Mouse (Mus musculus) lung, postnatal 25 days (tissue): Measurements from ENCODE around the gene Rnaseh2b.

Source experiments
- DNase-seq: peaks from one replicate; pipeline ENCODE4 v3.0.0; 2022; ENCODE audit warnings: low spot score

The Rnaseh2b gene

DNA sequence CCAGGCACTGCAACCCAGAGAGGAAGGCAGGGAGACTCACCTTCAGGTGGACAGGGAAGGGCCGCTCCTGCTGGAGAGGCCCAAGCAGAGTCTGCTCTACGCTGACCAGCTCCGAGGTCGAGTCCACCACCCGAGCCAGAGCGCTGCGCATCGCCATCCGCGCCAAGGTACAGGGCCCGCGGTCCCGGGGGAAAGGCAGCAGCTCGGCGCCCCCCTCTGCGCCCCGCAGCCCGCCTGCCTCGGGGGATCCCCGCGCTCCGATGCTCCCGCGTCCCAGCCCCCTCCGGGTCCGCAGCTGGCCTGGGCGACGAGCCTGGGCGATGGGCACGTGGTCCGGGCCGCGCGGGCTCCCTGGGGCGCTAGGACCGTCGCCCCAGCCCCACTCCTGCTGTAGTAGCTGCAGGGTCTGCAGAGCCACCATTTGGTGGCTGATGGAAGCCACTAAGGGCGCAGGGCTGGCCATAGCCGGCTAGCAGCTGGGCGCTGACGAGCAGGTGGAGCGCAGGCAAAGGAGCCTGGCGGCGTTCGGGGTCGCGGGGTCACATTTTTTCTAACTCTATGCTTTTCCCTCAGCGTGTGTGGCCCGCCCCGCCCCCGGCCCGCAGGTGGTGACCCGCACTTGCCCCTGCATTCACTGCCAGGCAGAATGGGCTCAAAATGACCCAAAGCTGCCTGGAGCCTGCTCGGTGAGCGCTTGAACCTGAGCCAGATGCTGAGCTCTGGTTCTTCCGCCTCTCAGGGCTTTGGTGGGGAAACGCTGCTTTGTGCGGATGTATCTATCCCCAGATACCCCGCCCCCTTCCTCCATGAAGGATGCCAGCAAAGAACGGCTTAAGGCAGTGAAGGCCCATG, at the start of gene Rnaseh2b, which contains the start of gene Dleu7:
TSS of gene Rnaseh2b (plus strand) at position 102 of the 852 bp plus-strand sequence.
TSS of gene Dleu7 (minus strand) at position 560 of the 852 bp plus-strand sequence.
- no peak for DNase-seq

DNA sequence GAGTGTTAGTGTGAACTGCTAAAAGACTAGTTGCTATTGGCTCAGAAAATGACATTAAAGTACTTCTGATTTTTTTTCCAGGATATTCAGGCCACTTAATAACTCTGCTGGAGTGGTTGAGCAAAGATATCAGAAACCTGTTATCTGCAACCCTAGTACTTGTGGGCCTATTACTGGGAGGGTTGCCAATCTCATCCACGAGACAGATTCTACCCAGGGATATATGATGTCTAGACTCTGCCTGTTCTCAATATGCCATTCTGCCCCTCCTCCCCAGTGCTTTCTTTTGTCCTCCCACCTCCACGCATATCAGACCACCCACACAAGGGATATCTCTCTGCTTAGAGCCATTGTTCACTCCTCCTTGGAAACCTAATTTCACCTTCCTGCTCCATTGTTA, 48.9 kb upstream of the Rnaseh2b start:
- DNase-seq = no peak

DNA sequence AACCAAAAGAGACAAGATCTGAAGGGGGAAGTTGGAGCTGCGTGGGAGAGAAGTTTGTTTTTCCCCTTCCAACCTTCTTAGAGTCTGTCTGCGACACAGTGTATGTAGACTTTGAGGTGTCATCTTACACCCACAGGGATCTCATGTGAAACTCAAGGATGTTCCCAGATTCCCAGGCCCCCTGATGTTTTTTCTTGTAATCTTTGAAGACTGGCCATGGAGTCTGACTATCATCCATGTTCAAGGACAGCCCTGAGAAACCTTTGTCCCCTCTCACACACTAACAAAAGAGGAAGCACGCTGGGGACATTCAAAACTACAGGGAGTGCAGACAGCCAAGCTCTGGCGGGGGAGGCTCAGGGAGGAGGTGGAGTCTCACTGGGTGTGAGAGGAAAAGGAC, 46.8 kb upstream of the Rnaseh2b start:
- no peak for DNase-seq

DNA sequence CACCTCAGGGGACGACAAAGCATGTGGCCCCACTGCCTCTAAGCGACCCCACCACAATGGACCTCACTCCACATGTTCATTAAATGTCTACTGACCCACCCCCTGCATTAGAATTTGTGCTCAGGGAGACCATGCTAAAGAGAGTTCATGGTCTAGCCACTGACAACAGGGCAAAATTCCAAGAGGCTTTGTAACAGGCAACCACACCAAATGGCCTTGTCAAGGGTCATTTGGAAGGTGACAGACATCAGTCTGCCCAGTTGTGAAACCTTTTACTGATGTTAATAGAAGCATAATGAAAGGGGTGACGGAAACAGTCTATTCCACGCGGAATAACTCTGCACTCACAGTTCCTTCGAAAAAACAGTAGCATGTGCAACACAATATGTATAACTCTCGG, 44.0 kb upstream of the Rnaseh2b start:
- DNase-seq = no peak

DNA sequence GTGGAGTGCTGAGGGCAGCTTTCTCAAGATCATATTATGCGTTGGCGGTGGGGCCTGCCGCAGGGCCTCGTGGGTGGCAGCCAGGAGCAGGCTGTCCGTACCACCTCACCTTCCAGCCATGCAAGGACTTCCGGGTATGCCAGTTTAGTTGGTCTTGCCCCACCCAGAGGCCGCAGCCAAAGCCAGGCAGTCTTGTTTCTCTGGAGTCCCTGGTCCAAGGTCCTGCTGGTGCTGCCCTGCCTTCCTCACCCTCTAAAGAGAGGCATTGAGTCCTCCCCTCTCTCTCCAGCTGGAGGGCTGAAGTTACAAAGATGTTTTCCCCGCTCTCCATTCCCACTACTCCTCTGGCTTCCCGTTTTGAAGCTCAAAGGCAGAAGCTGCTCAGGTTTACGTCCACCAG, 43.6 kb upstream of the Rnaseh2b start:
- DNase-seq = no peak

DNA sequence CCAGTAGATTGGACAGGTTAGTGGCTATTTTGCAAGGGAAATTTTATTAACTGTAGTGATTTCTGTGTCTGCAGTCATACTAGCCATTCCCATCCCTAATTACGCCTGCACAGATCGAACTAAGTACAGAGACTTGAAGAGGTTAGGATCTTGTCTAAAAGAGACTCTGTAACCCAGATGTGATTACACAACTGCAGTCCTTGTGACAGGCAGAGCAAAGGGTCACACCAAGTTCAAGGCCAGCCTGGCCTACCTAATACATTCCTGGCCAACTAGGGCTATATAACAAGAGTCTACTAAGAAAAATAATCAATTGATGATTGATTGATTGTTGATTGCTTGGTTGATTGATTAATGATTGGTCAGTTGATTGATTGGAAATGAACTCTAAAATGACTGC, 43.1 kb upstream of the Rnaseh2b start:
- DNase-seq = no peak

DNA sequence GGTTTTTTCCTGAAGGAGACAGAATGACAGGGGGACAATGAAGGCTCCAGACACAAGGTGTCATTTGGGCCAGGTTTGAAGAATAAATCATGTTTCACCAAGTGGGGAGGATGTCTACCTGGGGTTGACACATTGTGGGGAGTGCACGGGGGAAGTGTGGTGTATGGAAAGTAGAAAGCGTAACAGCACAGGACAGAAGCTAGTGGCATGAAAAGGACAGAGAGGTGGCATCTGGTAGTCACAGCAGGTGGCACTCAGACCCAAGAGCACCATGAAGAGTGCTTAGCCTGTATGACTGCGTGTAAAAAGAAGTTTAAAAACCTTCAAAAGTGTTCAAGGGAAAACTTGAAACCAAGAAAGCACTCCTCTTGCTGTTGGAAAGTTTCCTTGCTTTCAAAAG, 42.3 kb upstream of the Rnaseh2b start:
- DNase-seq = no peak

DNA sequence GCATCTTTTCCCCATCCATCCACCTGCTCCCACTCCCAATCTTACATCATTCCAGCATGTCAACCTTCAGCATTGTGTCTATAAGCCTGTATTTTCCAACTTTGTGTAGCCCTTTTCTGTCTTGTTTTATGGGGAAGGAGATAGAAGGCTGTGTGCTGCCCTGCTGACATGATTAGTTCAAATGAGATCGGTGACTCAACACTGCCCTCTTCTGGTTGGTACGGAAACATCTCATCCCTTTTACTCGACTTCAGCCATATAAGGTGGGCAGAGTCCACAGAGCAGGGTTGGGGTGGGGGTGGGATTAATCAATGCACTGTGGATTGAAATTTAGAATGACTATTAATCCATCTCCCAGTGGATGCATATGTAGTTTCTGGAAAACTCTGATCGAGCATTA, 40.4 kb upstream of the Rnaseh2b start:
- peak; percentile 73 for DNase-seq

DNA sequence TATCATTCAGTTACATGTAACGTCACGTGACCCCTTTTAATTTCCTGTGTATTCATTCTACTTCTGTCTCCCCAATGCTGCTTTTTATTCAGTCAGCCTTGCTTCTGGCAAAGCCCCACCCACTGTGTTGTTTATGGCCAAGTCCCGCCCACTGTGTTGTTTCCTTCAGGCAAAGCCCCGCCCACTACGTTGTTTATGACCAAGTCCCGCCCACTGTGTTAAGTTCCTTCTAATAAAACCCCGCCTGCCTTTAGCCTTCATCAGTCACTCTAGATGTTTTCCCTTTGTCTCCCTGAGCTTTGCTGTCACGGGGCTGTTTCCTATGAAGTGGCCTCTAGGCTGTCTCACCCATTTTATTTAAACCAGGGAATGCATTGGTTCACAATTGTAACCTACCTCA, 38.0 kb upstream of the Rnaseh2b start:
- no peak for DNase-seq

DNA sequence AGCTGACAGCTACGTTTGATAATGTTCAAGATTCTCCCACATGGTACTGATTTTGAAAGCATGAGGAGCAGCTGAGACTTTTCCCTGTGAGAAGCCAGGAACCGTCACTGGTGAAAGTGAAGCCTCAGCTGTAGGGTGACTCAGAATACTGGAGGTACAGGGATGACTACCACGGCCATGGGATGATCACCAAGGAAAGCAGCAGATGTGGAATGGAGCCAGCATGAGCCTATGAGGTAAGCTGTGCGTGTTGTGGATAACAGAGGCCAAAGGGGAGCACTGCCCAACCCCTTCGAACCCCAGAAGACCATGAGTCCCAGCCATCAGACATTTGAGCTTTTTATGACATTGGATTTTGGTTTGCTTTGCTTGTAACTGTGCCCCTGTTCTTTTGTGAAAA, 36.3 kb upstream of the Rnaseh2b start:
- DNase-seq = no peak

DNA sequence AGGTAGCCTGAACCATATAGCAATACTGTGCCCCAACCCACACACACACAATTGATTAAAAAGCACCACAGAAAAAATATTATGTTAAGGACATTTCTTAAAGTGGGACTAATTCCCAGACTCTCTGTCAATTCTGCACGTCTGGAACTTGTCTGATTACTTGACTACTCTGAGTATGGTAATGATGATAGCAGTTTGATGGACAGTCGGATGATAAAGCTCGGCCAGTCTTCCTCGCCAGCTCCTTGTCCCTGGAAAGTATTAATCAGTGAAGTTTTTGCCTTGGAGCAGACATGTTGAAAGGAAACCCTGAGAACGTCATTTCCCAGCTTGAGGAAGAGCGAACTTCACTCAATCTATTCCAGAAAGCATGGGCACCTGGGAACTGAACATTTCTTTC, 34.3 kb upstream of the Rnaseh2b start:
- no peak for DNase-seq

DNA sequence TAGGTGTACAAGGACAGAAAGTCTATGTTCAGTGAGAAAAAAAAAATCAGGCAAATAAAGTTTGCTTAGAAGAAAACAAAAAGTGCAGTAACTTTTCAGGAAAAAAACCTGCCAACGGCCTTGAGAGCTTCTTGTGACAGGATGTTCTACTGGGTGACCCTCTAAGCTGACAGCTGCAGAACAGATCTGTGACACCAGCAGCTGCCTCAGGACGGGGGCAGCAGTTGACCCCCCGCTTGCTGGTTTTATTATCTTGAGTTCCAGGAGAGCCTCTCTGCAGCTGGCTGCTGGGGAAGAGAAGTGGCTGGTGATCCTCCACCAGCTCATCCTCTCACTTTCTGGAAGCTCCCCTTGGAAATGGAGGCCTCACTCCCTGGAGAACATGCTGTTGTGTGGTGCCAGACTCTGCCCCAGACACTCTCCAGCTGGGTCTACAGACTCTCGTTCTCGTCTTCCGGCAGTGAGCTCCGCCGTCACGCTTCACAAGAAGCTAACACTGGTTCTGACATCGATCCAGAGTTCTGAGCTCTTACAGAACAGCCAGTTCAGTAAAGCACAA, 33.3 kb upstream of the Rnaseh2b start:
- no peak for DNase-seq

DNA sequence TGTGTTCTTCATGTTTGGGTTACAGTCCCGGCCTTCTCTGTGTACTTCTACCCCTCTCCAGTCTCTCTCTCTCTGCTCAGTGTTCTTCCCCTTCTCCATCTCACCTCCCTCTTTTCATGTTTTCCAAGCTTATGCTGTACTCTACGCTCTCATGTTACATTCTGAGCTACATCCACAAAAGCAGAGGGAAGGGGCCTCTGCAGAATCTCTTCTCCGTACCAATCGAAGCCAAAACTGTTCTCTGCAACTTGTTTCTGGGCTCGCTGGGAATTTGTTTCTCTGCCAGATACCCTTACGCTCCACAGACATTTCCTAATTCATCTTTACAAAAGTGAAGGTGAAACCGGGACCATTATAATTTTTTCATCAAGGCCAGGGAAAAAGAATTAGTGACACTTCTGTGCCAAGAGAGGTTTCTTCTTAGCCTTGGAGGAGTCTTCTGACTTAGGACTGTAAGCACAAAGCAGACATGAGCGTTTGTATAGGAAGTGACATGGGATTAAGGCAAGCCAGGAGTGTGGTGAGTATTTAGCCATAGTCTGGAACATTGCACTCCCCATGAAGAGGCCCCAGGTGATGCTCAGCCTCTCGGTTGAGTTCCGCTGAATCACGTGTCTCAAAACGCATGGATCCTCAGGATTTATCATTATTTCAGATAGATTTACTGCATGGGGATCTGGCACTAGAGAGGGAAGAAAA, 21.5 kb upstream of the Rnaseh2b start:
- no peak for DNase-seq

DNA sequence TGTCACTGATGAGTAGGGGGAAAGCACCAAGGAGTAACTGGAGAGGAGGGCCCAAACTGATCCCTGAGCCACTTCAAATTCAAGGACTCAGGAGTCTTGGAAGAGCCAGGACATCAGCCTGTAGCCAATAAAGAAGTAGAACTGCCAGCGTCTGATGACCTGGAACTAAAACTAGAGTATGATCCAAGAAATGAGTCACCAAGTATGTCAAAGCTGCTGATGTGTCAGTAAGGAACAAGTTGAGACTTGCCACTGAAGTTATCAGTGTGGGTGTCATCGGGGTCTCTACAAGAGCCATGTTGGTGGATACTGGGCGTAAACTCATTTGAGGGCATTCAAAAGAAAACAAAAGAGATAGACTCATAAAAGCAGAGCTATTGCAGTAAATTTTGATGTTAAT, 18.8 kb upstream of the Rnaseh2b start:
- no peak for DNase-seq

DNA sequence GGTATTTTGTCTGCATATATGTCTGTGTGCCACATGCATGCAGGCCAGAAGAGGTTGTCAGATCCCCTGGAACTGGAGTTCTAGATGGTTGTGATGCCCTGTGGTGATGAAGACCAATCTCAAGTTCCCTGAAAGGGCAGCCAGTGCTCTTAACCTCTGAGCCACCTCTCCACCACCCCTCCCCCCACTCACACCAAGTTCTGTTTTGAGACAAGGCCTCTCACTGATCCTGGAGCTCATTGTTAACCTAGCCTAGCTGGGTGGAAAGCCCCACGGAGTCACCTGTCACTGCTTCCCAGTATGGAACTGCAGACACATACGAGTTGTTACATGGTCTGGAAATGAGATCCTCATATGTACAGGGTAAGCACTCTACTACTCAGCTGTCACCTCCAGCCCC, 9.4 kb upstream of the Rnaseh2b start:
- DNase-seq = no peak

DNA sequence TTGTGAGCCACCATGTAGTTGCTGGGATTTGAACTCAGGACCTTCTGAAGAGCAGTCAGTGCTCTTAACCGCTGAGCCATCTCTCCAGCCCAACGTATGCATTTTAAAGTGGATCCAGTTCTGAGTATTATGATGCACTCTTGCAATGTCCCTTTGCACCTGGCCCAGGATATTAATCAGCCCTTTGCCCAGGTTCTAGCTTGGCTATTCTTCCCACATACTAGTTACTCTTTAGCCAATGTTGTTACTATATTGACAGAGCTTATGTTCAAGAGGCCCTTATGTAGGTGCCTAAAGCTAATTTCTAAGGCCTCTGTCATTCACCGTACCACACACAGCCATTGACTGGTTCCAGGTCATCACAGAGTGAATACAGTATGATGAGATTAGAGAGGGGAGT, 3.7 kb upstream of the Rnaseh2b start:
- no peak for DNase-seq

DNA sequence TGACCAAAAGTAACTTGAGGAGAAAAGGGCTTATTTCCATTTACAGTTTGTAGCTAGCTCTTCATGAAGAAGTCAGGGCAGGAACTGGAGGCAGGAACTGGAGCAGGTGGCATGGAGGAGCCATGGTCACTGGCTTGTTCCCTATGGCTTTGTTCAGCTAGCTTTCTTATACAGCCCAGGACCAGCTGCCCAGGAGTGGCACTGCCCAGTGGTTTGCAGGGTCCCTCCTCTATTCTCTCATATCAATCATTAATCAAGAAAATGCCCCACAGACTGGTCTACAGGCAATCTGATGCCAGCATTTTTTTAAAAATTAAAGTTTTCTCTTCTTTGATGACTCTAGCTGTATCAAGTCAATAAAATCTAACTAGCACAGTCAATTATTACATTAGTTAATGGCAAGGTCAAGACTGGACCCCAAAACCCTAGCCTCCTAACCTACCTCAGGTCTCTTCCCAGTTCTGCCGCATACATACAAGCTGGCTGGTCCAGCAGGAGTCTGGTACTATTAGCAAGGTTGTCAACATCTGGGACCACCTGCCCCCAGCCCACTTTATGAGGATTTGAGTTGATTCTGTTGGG, 892 bp upstream of the Rnaseh2b start:
- DNase-seq = no peak

DNA sequence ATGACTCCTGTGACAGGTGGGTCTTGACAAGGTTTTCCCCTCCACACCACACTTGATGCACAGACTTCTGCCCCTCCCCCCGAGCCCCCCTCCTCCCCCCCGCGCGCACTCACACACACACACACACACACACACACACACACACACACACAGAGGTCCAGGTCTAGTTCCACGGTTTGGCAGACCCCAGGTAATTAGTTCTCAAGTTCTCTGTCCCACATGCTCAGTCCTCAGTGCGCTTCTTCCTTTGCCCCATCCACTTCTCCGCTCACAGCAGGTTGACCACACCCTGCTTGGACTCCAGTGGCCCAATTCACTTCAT, 262 bp upstream of the Rnaseh2b start:
- DNase-seq = no peak

DNA sequence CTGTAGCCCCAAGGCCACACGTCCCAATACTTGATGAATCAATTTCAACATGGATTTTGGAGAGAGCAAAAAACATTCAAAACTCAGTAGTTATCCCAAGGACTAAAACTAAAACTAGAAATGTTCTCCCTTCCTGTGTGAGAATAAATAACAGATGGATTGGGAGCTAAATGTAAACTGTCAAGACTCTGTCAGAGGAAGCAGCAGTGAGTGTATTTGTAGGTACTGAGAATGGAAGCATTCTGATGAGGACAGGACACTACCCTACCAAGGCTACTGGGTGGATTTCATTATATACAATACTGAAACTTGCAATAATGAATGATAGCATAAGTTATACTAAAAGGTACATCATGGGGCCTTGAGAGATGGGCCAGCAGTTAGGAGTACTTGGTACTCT, 6.4 kb downstream of the Rnaseh2b start:
- DNase-seq = no peak

DNA sequence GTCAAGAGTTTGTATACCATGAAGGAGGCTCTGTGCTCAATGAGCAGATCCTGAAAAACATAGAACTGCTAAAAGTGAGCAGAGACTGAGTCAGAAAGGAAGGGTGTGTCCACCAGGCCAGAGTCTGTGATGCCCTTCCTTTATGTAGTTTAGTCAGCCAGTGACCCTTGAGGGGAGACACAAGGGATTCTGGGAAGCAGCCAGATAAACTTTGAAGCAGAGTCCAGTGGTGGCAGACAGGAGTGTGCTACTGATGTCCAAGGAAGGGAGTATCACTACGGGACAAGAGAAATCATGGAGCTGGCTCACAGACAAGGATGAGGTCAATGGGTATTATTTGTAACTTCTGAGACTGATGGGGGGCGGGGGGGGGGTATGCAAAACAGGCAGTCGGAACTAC, 7.6 kb downstream of the Rnaseh2b start:
- no peak for DNase-seq

DNA sequence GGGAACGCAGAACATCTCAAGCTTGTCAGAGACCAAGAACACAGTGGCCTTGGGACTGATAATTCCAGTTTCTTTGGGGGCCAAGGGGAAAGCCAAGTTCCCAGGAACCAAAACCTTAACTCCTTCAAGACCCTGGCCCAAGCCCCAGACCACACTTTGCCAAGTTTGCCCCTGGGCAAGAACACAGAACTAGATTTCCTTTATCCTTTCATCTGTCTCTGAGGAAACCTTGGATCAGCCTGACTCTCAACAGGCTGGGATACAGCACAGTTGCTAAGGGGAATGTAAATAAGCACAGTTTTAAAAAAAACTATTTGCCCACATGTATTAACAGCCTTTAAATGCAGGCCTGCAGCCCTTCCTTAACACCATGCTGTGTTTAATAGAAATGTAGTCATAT, 15.2 kb downstream of the Rnaseh2b start:
- DNase-seq = no peak

DNA sequence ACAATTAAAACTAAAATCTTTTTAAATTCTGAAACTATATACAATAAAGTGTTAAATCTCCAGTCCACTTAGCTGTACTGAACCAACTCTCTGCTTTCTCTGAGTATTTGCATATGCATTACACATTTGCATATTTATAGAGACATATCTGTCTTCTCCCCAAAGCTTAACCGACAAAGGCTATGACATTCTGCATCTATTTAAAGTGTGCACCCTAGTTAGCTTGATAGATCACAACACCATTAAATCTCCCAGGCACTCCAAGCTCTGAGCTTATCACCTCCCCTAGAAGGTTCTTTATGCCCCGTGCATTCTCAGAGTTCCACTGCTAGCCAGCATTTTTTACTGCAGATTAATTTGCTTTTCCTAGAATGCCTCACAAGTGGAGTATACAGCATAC, 16.6 kb downstream of the Rnaseh2b start:
- DNase-seq = no peak

DNA sequence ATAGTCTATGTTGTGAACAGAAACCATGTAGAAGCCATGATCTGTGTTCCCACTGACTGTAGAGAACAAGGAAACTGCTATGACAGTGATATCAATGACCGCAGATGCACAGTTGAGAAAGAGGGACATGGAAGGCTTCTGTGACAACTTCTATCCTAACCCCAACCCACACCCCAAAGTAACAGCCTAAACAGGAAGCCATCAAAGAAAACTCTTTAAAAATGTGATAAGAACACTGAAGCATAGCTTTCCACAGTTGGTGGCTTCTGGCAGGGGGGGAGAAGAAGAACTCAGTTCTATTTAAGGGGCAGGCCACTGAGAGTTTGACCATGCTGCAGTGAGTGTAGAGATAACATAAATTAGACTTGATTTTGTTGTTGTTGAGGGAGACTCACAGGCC, 19.3 kb downstream of the Rnaseh2b start:
- DNase-seq = no peak
